Mouse (Mus musculus) midbrain, embryonic 13.5 days (tissue): ENCODE measurements around the gene Rpl26. TPM values are rescaled to one million over a fixed set of nuclear protein-coding genes. Genes with fewer than 3 reads are reported as not detected.

ENCODE experiments used
- ATAC-seq: fragments of 200-750 bp; cut with Nextera tagmentation; 2 replicates; pipeline ENCODE4 v1.8.0; 2017; ENCODE audit warnings: mild to moderate bottlenecking, moderate TSS enrichment, moderate library complexity
- H3K27ac ChIP-seq: fragments of 300-500 bp; sonication (generic); 2 replicates; pipeline ENCODE4 v1.5.1; 2015; ENCODE audit warnings: inconsistent platforms, mild to moderate bottlenecking, moderate library complexity
- H3K27me3 ChIP-seq: fragments of 300-500 bp; sonication (generic); 2 replicates; pipeline ENCODE4 v1.6.1; 2015; ENCODE audit warnings: mild to moderate bottlenecking, inconsistent platforms
- H3K36me3 ChIP-seq: fragments of 300-500 bp; sonication (generic); 2 replicates; pipeline ENCODE4 v1.6.1; 2015; ENCODE audit warnings: mild to moderate bottlenecking, inconsistent platforms
- H3K4me1 ChIP-seq: fragments of 300-500 bp; sonication (generic); replicated peaks from 2 replicates; pipeline ENCODE4 v1.6.1; 2015; ENCODE audit warnings: inconsistent platforms
- H3K4me2 ChIP-seq: fragments of 300-500 bp; sonication (generic); replicated peaks from 2 replicates; pipeline ENCODE4 v1.6.1; 2015; ENCODE audit warnings: moderate library complexity, mild to moderate bottlenecking, inconsistent platforms
- H3K4me3 ChIP-seq: fragments of 300-500 bp; sonication (generic); replicated peaks from 2 replicates; pipeline ENCODE4 v1.5.1; 2015; ENCODE audit warnings: mild to moderate bottlenecking, inconsistent platforms
- H3K9ac ChIP-seq: fragments of 300-500 bp; sonication (generic); replicated peaks from 2 replicates; pipeline ENCODE4 v1.6.1; 2015; ENCODE audit warnings: mild to moderate bottlenecking, inconsistent platforms
- H3K9me3 ChIP-seq: fragments of 300-500 bp; sonication (generic); 2 replicates; pipeline ENCODE4 v1.6.1; 2016; ENCODE audit warnings: mild to moderate bottlenecking, inconsistent platforms
- WGBS: fragments of 180-500 bp; shearing (Covaris S2); methylation state at CpG from one replicate; pipeline ENCODE4 v1.1.7; 2015; 5-methylcytosine and 5-hydroxymethylcytosine counted together
- polyA plus RNA-seq: library from polyadenylated mRNA; unstranded; fragments of >200 nt; fragmentation: Nextera tagmentation; extraction: Ambion mirVana; gene quantifications from 2 replicates; pipeline ENCODE4 v1.2.1, GENCODE M21; 2015

The Rpl26 gene
- polyA plus RNA-seq, 1 experiment from 2014 or later, result 718 TPM

GRCm38 (mm10) chr11:68864544-68865189 is 36.7 kb upstream of the Rpl26 start:
- H3K4me3 ChIP-seq, result no peak overlapping the region
- no peaks in the 10 kb centered on the region for H3K4me1 ChIP-seq
- no peak overlapping the region for H3K4me2 ChIP-seq
- no peaks in the 10 kb centered on the region for H3K9me3 ChIP-seq
- no peak overlapping the region for H3K27ac ChIP-seq
- 67% methylated on average over 9 of the region's 9 CpGs for WGBS
- H3K27me3 ChIP-seq, result 0 out of 2 replicates have a peak, but pooled peaks cover 2% of the 10 kb centered on the region
- H3K36me3 ChIP-seq, result no peaks in the 10 kb centered on the region
- no peak overlapping the region for H3K9ac ChIP-seq
- ATAC-seq, result no peak

GRCm38 (mm10) chr11:68871277-68871676 is 30.1 kb upstream of the Rpl26 start:
- H3K4me2 ChIP-seq, result no peak overlapping the region
- no peak overlapping the region for H3K9ac ChIP-seq
- ATAC-seq, result no peak
- WGBS, result 88% methylated on average over 9 of the region's 9 CpGs
- no peaks in the 10 kb centered on the region for H3K4me1 ChIP-seq
- H3K27me3 ChIP-seq, result no peaks in the 10 kb centered on the region
- H3K4me3 ChIP-seq, result no peak overlapping the region
- H3K9me3 ChIP-seq, result no peaks in the 10 kb centered on the region
- no peak overlapping the region for H3K27ac ChIP-seq
- no peaks in the 10 kb centered on the region for H3K36me3 ChIP-seq

GRCm38 (mm10) chr11:68871748-68872147 is 29.6 kb upstream of the Rpl26 start, which contains the start of gene Ndel1:
TSS of gene Ndel1 (minus strand) at chr11:68871858.
- no peaks in the 10 kb centered on the region for H3K4me1 ChIP-seq
- WGBS, result 63% methylated on average over 6 of the region's 6 CpGs
- H3K9me3 ChIP-seq, result no peaks in the 10 kb centered on the region
- no peak within 1 kb of the TSS for H3K9ac ChIP-seq
- H3K27me3 ChIP-seq, result no peaks in the 10 kb centered on the region
- no peak within 1 kb of the TSS for H3K4me3 ChIP-seq
- H3K27ac ChIP-seq, result no peak within 1 kb of the TSS
- no peak for ATAC-seq
- H3K36me3 ChIP-seq, result no peaks in the 10 kb centered on the region
- no peak within 1 kb of the TSS for H3K4me2 ChIP-seq

GRCm38 (mm10) chr11:68874841-68875240 is 26.5 kb upstream of the Rpl26 start:
- Histone ChIP-seq H3K27ac (no peak overlapping the region), H3K4me2 (no peak overlapping the region), H3K4me3 (no peak overlapping the region), H3K9ac (no peak overlapping the region), H3K27me3 (no peaks in the 10 kb centered on the region), H3K4me1 (no peaks in the 10 kb centered on the region), H3K9me3 (no peaks in the 10 kb centered on the region), H3K36me3 (no peaks in the 10 kb centered on the region)
- ATAC-seq, result no peak
- WGBS, result 0% methylated on average over 2 of the region's 2 CpGs

GRCm38 (mm10) chr11:68878811-68879210 is 22.6 kb upstream of the Rpl26 start:
- WGBS, result 90% methylated on average over 5 of the region's 5 CpGs
- no peaks in the 10 kb centered on the region for H3K9me3 ChIP-seq
- ATAC-seq, result no peak
- H3K36me3 ChIP-seq, result no peaks in the 10 kb centered on the region
- H3K27ac ChIP-seq, result no peak overlapping the region
- no peak overlapping the region for H3K4me3 ChIP-seq
- no peaks in the 10 kb centered on the region for H3K4me1 ChIP-seq
- H3K27me3 ChIP-seq, result no peaks in the 10 kb centered on the region
- H3K9ac ChIP-seq, result no peak overlapping the region
- H3K4me2 ChIP-seq, result no peak overlapping the region

- no peak for ATAC-seq
- whole genome bisulfite sequencing, result 16% methylated on average over 14 of the region's 14 CpGs
- no peaks in the 10 kb centered on the region for H3K4me1 ChIP-seq
- H3K27me3 ChIP-seq, result no peaks in the 10 kb centered on the region
- H3K4me3 ChIP-seq, result no peak overlapping the region
- H3K9ac ChIP-seq, result no peak overlapping the region
- H3K27ac ChIP-seq, result no peak overlapping the region
- H3K9me3 ChIP-seq, result no peaks in the 10 kb centered on the region
- no peaks in the 10 kb centered on the region for H3K36me3 ChIP-seq
- no peak overlapping the region for H3K4me2 ChIP-seq
These were observed 19.3 kb upstream of the Rpl26 start for GRCm38 (mm10) chr11:68882107-68882506.

GRCm38 (mm10) chr11:68883843-68884242 is 17.5 kb upstream of the Rpl26 start:
- no peak overlapping the region for H3K9ac ChIP-seq
- H3K9me3 ChIP-seq, result no peaks in the 10 kb centered on the region
- 77% methylated on average over 2 of the region's 2 CpGs for WGBS
- no peaks in the 10 kb centered on the region for H3K27me3 ChIP-seq
- H3K4me2 ChIP-seq, result no peak overlapping the region
- H3K4me1 ChIP-seq, result no peaks in the 10 kb centered on the region
- H3K4me3 ChIP-seq, result no peak overlapping the region
- no peak for ATAC-seq
- H3K27ac ChIP-seq, result no peak overlapping the region
- no peaks in the 10 kb centered on the region for H3K36me3 ChIP-seq

GRCm38 (mm10) chr11:68884368-68884767 is 17.0 kb upstream of the Rpl26 start:
- Histone ChIP-seq H3K4me2 (no peak overlapping the region), H3K36me3 (no peaks in the 10 kb centered on the region), H3K9me3 (no peaks in the 10 kb centered on the region), H3K4me1 (no peaks in the 10 kb centered on the region), H3K27ac (no peak overlapping the region), H3K27me3 (no peaks in the 10 kb centered on the region), H3K9ac (no peak overlapping the region), H3K4me3 (no peak overlapping the region)
- ATAC-seq, result no peak
- 76% methylated on average over 5 of the region's 5 CpGs for WGBS

- 89% methylated on average over 5 of the region's 5 CpGs for WGBS
- H3K4me1 ChIP-seq, result no peaks in the 10 kb centered on the region
- no peak overlapping the region for H3K9ac ChIP-seq
- H3K4me2 ChIP-seq, result no peak overlapping the region
- no peaks in the 10 kb centered on the region for H3K9me3 ChIP-seq
- H3K36me3 ChIP-seq, result no peaks in the 10 kb centered on the region
- no peak for ATAC-seq
- H3K27me3 ChIP-seq, result no peaks in the 10 kb centered on the region
- no peak overlapping the region for H3K27ac ChIP-seq
- no peak overlapping the region for H3K4me3 ChIP-seq
These were observed 15.3 kb upstream of the Rpl26 start for GRCm38 (mm10) chr11:68886091-68886490.

GRCm38 (mm10) chr11:68888253-68888652 is 13.1 kb upstream of the Rpl26 start, which contains the start of gene Rnf222:
TSS of gene Rnf222 (plus strand) at chr11:68888553.
- H3K27me3 ChIP-seq, result no peaks in the 10 kb centered on the region
- no peak within 1 kb of the TSS for H3K27ac ChIP-seq
- no peaks in the 10 kb centered on the region for H3K36me3 ChIP-seq
- no peak for ATAC-seq
- no peak within 1 kb of the TSS for H3K9ac ChIP-seq
- no peaks in the 10 kb centered on the region for H3K4me1 ChIP-seq
- H3K4me2 ChIP-seq, result no peak within 1 kb of the TSS
- no peaks in the 10 kb centered on the region for H3K9me3 ChIP-seq
- WGBS, result 40% methylated on average over 6 of the region's 6 CpGs
- H3K4me3 ChIP-seq, result no peak within 1 kb of the TSS

GRCm38 (mm10) chr11:68888653-68889052 is 12.7 kb upstream of the Rpl26 start:
- H3K9ac ChIP-seq, result no peak overlapping the region
- 66% methylated on average over 2 of the region's 2 CpGs for WGBS
- ATAC-seq, result no peak
- H3K4me1 ChIP-seq, result no peaks in the 10 kb centered on the region
- no peak overlapping the region for H3K27ac ChIP-seq
- no peak overlapping the region for H3K4me2 ChIP-seq
- no peaks in the 10 kb centered on the region for H3K36me3 ChIP-seq
- H3K4me3 ChIP-seq, result no peak overlapping the region
- no peaks in the 10 kb centered on the region for H3K27me3 ChIP-seq
- H3K9me3 ChIP-seq, result no peaks in the 10 kb centered on the region

- H3K9me3 ChIP-seq, result no peaks in the 10 kb centered on the region
- no peak overlapping the region for H3K9ac ChIP-seq
- no peaks in the 10 kb centered on the region for H3K36me3 ChIP-seq
- H3K27ac ChIP-seq, result no peak overlapping the region
- no peaks in the 10 kb centered on the region for H3K4me1 ChIP-seq
- H3K27me3 ChIP-seq, result no peaks in the 10 kb centered on the region
- 64% methylated on average over 2 of the region's 2 CpGs for WGBS
- ATAC-seq, result no peak
- no peak overlapping the region for H3K4me2 ChIP-seq
- H3K4me3 ChIP-seq, result no peak overlapping the region
These were observed 10.8 kb upstream of the Rpl26 start for GRCm38 (mm10) chr11:68890625-68891024.

- WGBS, result 90% methylated on average over 5 of the region's 5 CpGs
- no peaks in the 10 kb centered on the region for H3K4me1 ChIP-seq
These were observed 9.6 kb upstream of the Rpl26 start for GRCm38 (mm10) chr11:68891823-68892222.

More at GRCm38 (mm10) chr11:68891823-68892222, 9.6 kb upstream of the Rpl26 start:
- ATAC-seq, result no peak
- H3K36me3 ChIP-seq, result no peaks in the 10 kb centered on the region
- no peaks in the 10 kb centered on the region for H3K9me3 ChIP-seq
- H3K9ac ChIP-seq, result no peak overlapping the region
- H3K27ac ChIP-seq, result no peak overlapping the region
- no peaks in the 10 kb centered on the region for H3K27me3 ChIP-seq
- H3K4me2 ChIP-seq, result no peak overlapping the region
- no peak overlapping the region for H3K4me3 ChIP-seq
